Mouse (Mus musculus): ENCODE results near the gene Gtpbp10. TPM values are rescaled to one million over a fixed set of nuclear protein-coding genes. Genes with fewer than 3 reads are reported as not detected.

The Gtpbp10 gene
- 12.0 TPM for polyA plus RNA-seq (2017; shearing (Covaris generic))

DNA sequence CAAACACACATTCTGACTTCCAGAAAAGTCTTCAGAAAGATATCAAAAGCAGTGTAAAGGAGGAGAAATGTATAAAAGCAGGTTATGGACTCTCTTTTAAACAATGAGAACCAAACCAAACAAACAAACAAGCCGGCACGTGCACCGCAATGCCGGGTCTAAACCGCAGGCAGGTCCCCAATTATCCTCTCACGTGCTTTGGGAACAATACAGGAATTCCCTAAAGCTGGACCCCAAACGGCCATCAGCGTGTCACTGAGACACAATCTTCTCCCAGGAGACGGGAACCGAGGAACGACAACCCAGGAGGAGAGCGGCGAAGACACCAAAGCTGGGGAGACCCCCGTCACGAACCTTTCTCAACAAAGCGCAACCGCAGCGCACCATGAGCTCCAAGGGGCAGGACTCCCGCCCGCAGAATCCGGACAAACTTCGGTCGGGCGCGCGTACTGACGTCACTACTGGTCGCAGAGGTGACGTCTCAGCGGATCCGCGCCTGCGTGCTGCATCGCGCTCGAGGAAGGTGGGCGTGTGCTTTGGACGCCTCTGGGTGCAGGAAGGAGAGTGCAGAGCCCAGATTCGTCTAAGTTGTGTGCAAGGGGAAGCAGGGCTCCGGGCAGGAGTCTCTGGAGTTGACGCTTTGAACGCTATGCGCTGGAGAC, at the start of gene Gtpbp10:
TSS of gene Gtpbp10 (minus strand) at position 460 of the 662 bp plus-strand sequence.

GRCm38 (mm10) chr5:5573749-5574317, 14.5 kb upstream of the Gtpbp10 start, which contains the start of gene Gm8773:
Gene Gm8773, plus strand, starts transcription at chr5:5573799.

DNA sequence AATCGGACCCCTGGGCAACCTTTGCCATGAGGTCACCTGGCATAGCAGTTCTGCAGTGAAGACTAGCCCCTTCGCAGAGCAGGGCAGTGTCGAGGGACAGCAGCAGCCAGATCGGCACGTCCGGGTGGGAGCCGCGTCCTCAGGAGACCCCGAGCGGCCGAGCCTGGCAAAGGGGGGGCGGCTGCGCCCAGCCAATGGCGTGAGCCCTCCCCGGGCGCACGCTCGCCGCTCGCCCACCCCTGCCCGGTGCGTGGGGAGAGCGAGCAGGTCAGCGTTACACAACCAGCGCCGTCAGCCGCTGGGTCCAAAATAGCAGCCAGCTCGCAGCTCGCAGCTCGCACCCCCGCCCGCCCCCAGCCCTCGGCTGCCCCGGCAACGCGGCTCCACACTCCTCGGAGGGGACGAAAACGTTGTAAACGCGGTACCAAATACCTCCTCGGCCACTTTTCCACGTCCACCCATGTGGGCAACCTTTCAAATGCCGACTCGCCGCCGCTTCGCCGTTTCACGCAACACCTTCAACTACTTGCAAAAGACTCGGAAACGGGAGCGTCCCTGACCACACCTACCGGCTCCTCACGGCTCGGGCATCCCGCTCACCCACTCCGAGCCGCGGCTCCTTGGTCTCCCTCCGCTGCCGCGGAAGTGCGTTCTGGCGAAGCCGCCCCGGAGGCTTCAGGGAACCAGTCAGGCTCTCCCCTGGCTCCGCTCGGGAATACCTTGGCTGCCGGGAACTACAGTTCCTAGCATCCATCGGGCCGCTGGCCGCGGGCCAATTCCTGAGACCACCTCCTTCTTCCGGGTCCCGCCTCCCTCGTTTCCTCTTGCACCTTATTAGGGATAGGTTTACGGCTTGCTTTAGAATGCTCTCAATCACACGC, 44.9 kb downstream of the Gtpbp10 start, which contains the start of gene Cldn12:
TSS of gene Cldn12 (minus strand) at position 763 of the 881 bp plus-strand sequence.

Other genes starting within 250 kb of the Gtpbp10 start
- gene Cdk14, start 139.2 kb downstream of the Gtpbp10 start, polyA plus RNA-seq (2017; shearing (Covaris generic)): 0.49 TPM
- not detected for gene 1700015F17Rik, start 80.4 kb downstream of the Gtpbp10 start, polyA plus RNA-seq (2017; shearing (Covaris generic))
- 2.5 TPM for gene Cldn12, start 44.6 kb downstream of the Gtpbp10 start, polyA plus RNA-seq (2017; shearing (Covaris generic))
- gene Gm8773, start 14.3 kb upstream of the Gtpbp10 start, polyA plus RNA-seq (2017; shearing (Covaris generic)): not detected
- not detected for gene Cfap69, start 104.7 kb upstream of the Gtpbp10 start, polyA plus RNA-seq (2017; shearing (Covaris generic))
- 0.37 TPM for gene Steap2, start 135.0 kb upstream of the Gtpbp10 start, polyA plus RNA-seq (2017; shearing (Covaris generic))
- 0.41 TPM for gene Steap1, start 189.8 kb upstream of the Gtpbp10 start, polyA plus RNA-seq (2017; shearing (Covaris generic))